Mouse (Mus musculus) brain, embryonic 14.5 days (tissue): ENCODE results near the gene Dgkz.

Source experiments
- CTCF ChIP-seq: fragments of 200-500 bp; IDR thresholded peaks from 2 replicates; pipeline ENCODE4 v1.5.1; 2012; ENCODE audit warnings: inconsistent platforms, mild to moderate bottlenecking, moderate library complexity, borderline replicate concordance; ENCODE audit not compliant: insufficient read depth, insufficient read length; ENCODE audit errors: extremely low read depth
- POLR2A ChIP-seq: fragments of 200-500 bp; IDR thresholded peaks from 2 replicates; pipeline ENCODE4 v1.6.1; 2012; ENCODE audit warnings: mild to moderate bottlenecking, inconsistent platforms, borderline replicate concordance; ENCODE audit not compliant: poor library complexity, insufficient read depth, insufficient read length, severe bottlenecking; ENCODE audit errors: extremely low read depth

- TF ChIP-seq CTCF (no peak), POLR2A (no peak)
Measured at GRCm38 (mm10) chr2:91904618-91905307, 70.9 kb downstream of the Dgkz start.
